Mouse (Mus musculus): ENCODE data around the gene Anxa6. TPM values are rescaled to one million over a fixed set of nuclear protein-coding genes. Genes with fewer than 3 reads are reported as not detected.
A peak's percentile ranks its signal among the peaks of the same experiment; 100 is the strongest.

The Anxa6 gene
- polyA plus RNA-seq, 1 experiment = 47.6 TPM

DNA sequence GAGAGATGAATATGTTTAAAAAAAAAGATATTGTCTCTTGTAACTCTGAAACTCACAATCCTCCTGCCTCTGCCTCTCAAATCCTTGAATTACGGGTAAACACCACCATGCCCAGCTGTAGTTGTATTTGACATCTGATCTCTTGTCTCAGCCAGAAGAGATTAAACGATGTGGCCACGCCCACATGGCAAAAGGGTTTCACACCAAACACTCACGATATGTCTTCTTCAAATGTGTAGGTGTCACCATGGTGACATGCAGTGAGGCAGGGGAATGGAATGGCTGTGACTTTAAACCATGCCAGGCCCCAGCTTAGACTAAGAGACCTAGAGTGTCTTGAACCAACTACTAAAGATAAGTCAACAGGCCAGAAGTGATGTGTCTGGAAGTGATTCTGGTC lies 33.7 kb upstream of the Anxa6 start:
- DNase-seq (ENCODE audit: low read depth) = no peak
- TF ChIP-seq POLR2A (IDR thresholded peaks at IDR 0.05; ENCODE audit: borderline replicate concordance, extremely low read depth, insufficient read depth, insufficient read length, poor library complexity, severe bottlenecking) (no peak), CTCF (IDR thresholded peaks at IDR 0.05; ENCODE audit: borderline replicate concordance, extremely low read depth, insufficient read depth, insufficient read length) (no peak)

DNA sequence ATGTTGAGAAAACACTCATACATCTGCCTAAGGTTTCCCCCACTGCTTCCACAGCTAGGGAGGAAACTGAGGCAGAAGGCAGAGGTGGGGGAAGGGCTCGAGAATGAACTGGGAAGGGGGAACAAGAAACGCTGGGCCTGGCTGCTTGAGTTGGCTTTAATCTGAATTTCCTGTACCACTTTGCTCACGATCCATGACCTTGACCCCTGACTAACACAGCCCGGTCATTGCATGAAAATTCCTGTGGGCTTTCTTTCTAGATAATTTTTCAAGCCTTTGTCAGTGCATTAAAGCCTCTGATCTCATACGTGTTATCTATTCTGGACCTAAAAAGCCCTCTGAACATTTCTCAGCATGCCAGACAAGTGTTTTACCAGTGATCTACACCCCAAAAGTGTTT lies 29.6 kb upstream of the Anxa6 start:
- no peak for TF ChIP-seq CTCF (IDR thresholded peaks at IDR 0.05; ENCODE audit: borderline replicate concordance, extremely low read depth, insufficient read depth, insufficient read length)
- no peak for DNase-seq (ENCODE audit: low read depth)

GRCm38 (mm10) chr11:55060802-55061201 lies 27.6 kb upstream of the Anxa6 start:
- TF ChIP-seq POLR2A (IDR thresholded peaks at IDR 0.05; ENCODE audit: borderline replicate concordance, extremely low read depth, insufficient read depth, insufficient read length, poor library complexity, severe bottlenecking) (no peak), CTCF (IDR thresholded peaks at IDR 0.05; ENCODE audit: borderline replicate concordance, extremely low read depth, insufficient read depth, insufficient read length) (no peak)
- no peak for DNase-seq (ENCODE audit: low read depth)

- no peak for DNase-seq (ENCODE audit: low read depth)
- TF ChIP-seq CTCF (IDR thresholded peaks at IDR 0.05; ENCODE audit: borderline replicate concordance, extremely low read depth, insufficient read depth, insufficient read length) = no peak
These were observed 24.3 kb upstream of the Anxa6 start for GRCm38 (mm10) chr11:55057511-55057910.

GRCm38 (mm10) chr11:55050837-55051510 lies 17.7 kb upstream of the Anxa6 start:
- DNase-seq (ENCODE audit: low read depth) = no peak
- TF ChIP-seq POLR2A (IDR thresholded peaks at IDR 0.05; ENCODE audit: borderline replicate concordance, extremely low read depth, insufficient read depth, insufficient read length, poor library complexity, severe bottlenecking) (no peak), CTCF (IDR thresholded peaks at IDR 0.05; ENCODE audit: borderline replicate concordance, extremely low read depth, insufficient read depth, insufficient read length) (no peak)

DNA sequence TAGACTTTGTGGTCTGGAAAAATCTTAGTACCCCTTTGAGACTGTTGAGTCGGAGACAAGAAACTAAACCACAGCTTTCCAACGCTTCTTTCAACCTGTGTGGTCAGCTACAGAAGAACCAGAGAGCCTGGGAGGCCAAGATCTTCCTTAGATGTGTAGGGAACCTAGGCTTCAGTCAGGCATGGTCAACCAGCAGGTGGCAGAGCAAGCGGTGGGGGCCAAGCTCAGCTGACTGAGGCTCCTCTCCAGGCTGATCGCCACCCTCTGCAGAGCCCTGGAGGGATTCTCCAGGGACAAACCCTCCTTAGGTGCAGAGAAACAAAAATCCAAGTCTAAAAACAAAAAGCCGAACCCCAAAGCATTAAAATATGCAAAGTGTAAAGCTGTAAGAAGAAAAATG lies 13.4 kb upstream of the Anxa6 start:
- no peak for DNase-seq (ENCODE audit: low read depth)
- peak; percentile 17; the same call in 1 of the 2 replicates for TF ChIP-seq CTCF (IDR thresholded peaks at IDR 0.05; ENCODE audit: borderline replicate concordance, extremely low read depth, insufficient read depth, insufficient read length)
- no peak for TF ChIP-seq POLR2A (IDR thresholded peaks at IDR 0.05; ENCODE audit: borderline replicate concordance, extremely low read depth, insufficient read depth, insufficient read length, poor library complexity, severe bottlenecking)

DNA sequence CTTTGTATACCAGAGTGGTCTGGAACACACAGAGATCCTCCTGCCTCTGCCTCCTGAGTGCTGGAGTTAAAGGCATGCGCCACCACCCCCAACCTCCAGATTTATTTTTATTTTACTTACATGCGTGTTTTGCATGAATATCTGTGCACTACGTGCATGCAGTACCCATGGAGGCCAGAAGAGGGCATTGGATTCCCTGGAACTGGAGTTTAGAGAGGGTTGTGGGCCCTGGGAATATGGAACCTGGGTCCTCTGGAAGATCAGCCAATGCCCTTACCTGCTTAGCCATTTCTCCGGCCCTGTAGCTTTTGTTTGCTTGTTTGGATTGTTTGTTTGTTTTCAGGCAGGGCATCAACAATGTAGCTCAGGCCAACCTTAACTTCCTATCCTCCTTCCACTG lies 8.1 kb upstream of the Anxa6 start:
- TF ChIP-seq CTCF (IDR thresholded peaks at IDR 0.05; ENCODE audit: borderline replicate concordance, extremely low read depth, insufficient read depth, insufficient read length) (peak; percentile 42; the same call in 1 of the 2 replicates), POLR2A (IDR thresholded peaks at IDR 0.05; ENCODE audit: borderline replicate concordance, extremely low read depth, insufficient read depth, insufficient read length, poor library complexity, severe bottlenecking) (no peak)

DNA sequence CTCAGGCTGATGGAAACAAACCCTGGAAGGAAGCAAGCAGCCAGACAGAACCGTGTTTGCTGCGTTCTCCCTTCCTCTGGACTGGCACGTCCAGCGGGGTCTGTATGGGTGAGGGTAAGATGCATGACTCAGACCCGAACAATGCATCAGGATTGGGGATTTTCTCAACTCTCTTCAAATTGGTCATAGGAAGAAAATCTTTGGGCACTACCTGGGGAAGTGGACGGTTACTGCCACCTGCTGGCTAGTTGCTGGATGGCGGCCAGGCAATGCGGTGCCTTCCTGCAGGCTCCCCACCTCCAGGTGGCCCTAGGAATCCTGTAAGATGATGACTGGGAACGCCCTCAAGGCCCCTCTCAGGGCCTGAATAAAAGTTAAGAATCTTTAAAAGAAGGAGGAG lies 6.3 kb upstream of the Anxa6 start:
- DNase-seq (ENCODE audit: low read depth) = peak; percentile 83
- peak; percentile 93 for TF ChIP-seq CTCF (IDR thresholded peaks at IDR 0.05; ENCODE audit: borderline replicate concordance, extremely low read depth, insufficient read depth, insufficient read length)
- no peak for TF ChIP-seq POLR2A (IDR thresholded peaks at IDR 0.05; ENCODE audit: borderline replicate concordance, extremely low read depth, insufficient read depth, insufficient read length, poor library complexity, severe bottlenecking)

More for the DNA sequence above, 8.1 kb upstream of the Anxa6 start:
- no peak for DNase-seq (ENCODE audit: low read depth)

GRCm38 (mm10) chr11:55036601-55037000 lies 3.4 kb upstream of the Anxa6 start:
- DNase-seq (ENCODE audit: low read depth) = no peak
- TF ChIP-seq POLR2A (IDR thresholded peaks at IDR 0.05; ENCODE audit: borderline replicate concordance, extremely low read depth, insufficient read depth, insufficient read length, poor library complexity, severe bottlenecking) (no peak), CTCF (IDR thresholded peaks at IDR 0.05; ENCODE audit: borderline replicate concordance, extremely low read depth, insufficient read depth, insufficient read length) (no peak)

GRCm38 (mm10) chr11:55032286-55032685 lies 959 bp downstream of the Anxa6 start:
- TF ChIP-seq CTCF (IDR thresholded peaks at IDR 0.05; ENCODE audit: borderline replicate concordance, extremely low read depth, insufficient read depth, insufficient read length) (no peak), POLR2A (IDR thresholded peaks at IDR 0.05; ENCODE audit: borderline replicate concordance, extremely low read depth, insufficient read depth, insufficient read length, poor library complexity, severe bottlenecking) (no peak)
- DNase-seq (ENCODE audit: low read depth) = no peak

DNA sequence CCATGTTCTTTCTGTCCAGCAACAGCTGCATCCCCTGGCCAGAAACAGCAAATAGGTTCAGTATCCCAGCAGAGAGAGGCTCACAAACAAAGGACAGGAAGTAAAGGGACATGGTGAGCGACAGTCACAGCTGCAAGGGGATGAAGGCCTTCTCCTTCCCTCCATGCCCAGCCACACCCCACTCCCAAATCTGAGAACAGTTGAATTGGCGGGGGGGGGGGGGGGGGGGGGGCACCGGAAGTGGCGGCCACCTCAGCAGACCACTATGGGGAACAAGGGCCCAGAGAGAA lies 1.3 kb downstream of the Anxa6 start:
- TF ChIP-seq POLR2A (IDR thresholded peaks at IDR 0.05; ENCODE audit: borderline replicate concordance, extremely low read depth, insufficient read depth, insufficient read length, poor library complexity, severe bottlenecking) (no peak), CTCF (IDR thresholded peaks at IDR 0.05; ENCODE audit: borderline replicate concordance, extremely low read depth, insufficient read depth, insufficient read length) (no peak)
- DNase-seq (ENCODE audit: low read depth) = no peak

- TF ChIP-seq CTCF (IDR thresholded peaks at IDR 0.05; ENCODE audit: borderline replicate concordance, extremely low read depth, insufficient read depth, insufficient read length) (no peak), POLR2A (IDR thresholded peaks at IDR 0.05; ENCODE audit: borderline replicate concordance, extremely low read depth, insufficient read depth, insufficient read length, poor library complexity, severe bottlenecking) (no peak)
- DNase-seq (ENCODE audit: low read depth) = no peak
These were observed 1.8 kb downstream of the Anxa6 start for GRCm38 (mm10) chr11:55031211-55031990.
